Mouse (Mus musculus) layer of hippocampus, postnatal 25 days (tissue): ENCODE data around the gene Xrcc5. TPM values are rescaled to one million over a fixed set of nuclear protein-coding genes. Genes with fewer than 3 reads are reported as not detected.

ENCODE experiments used
- DNase-seq, 2 experiments: peaks; one replicate each; pipeline ENCODE4 v3.0.0; 2022; ENCODE audit warnings: mixed read lengths in 2 of 2, low spot score in 1 of 2; ENCODE audit errors: extremely low spot score in 1 of 2
- total RNA-seq, 2 experiments: library from RNA; stranded (reverse); gene quantifications; 2 replicates each; pipeline ENCODE4 v1.2.3; 2021

Gene Xrcc5
- total RNA-seq, 2 experiments from 2014 or later, result 13.1 to 13.9 TPM

- no peak for DNase-seq
These were observed 125.4 kb downstream of the Xrcc5 start for GRCm38 (mm10) chr1:72432579-72432978.

- no peak for DNase-seq
These were observed 127.3 kb downstream of the Xrcc5 start for GRCm38 (mm10) chr1:72434510-72434909.

GRCm38 (mm10) chr1:72436967-72437366 is 129.7 kb downstream of the Xrcc5 start:
- DNase-seq, result no peak

- peak; percentile 13 to 24 for DNase-seq
These were observed 131.9 kb downstream of the Xrcc5 start for GRCm38 (mm10) chr1:72439146-72439545.

- no peak for DNase-seq
These were observed 135.5 kb downstream of the Xrcc5 start for GRCm38 (mm10) chr1:72442747-72443146.

Other genes starting within 250 kb of the Xrcc5 start
- gene Mreg, start 95.1 kb upstream of the Xrcc5 start, total RNA-seq, result 1 to 10 TPM; 3.5 to 4.0 TPM
- 1 to 10 TPM; 5.2 to 5.9 TPM for gene Pecr, start 23.1 kb upstream of the Xrcc5 start, total RNA-seq
- 10 to 100 TPM; 18.0 to 20.6 TPM for gene Tmem169, start 23.1 kb upstream of the Xrcc5 start, total RNA-seq
- gene March4, start 229.5 kb downstream of the Xrcc5 start, total RNA-seq, result 10 to 100 TPM; 20.7 to 21.7 TPM